Mouse (Mus musculus) embryonic facial prominence, embryonic 15.5 days (tissue): ENCODE results near the gene Prss36. TPM values are rescaled to one million over a fixed set of nuclear protein-coding genes. Genes with fewer than 3 reads are reported as not detected.
"Not testable (repeated sequence)": the region's sequence is repeated elsewhere in the genome, so short reads cannot be mapped to it uniquely, and the experiment has no call there.

Experiments
- ATAC-seq: fragments of 200-750 bp; cut with Nextera tagmentation; 2 replicates; pipeline ENCODE4 v1.8.0; 2017; ENCODE audit warnings: low read depth, moderate TSS enrichment; ENCODE audit not compliant: insufficient number of reproducible peaks, low FRiP score, low TSS enrichment
- H3K27ac ChIP-seq: fragments of 300-500 bp; sonication (generic); replicated peaks from 2 replicates; pipeline ENCODE4 v1.5.1; 2015; ENCODE audit warnings: mild to moderate bottlenecking, inconsistent platforms
- H3K27me3 ChIP-seq: fragments of 300-500 bp; sonication (generic); 2 replicates; pipeline ENCODE4 v1.6.1; 2015; ENCODE audit warnings: inconsistent platforms
- H3K36me3 ChIP-seq: fragments of 300-500 bp; sonication (generic); 2 replicates; pipeline ENCODE4 v1.6.1; 2015; ENCODE audit warnings: mild to moderate bottlenecking, inconsistent platforms
- H3K4me1 ChIP-seq: fragments of 300-500 bp; sonication (generic); 2 replicates; pipeline ENCODE4 v1.6.1; 2015; ENCODE audit warnings: inconsistent platforms
- H3K4me2 ChIP-seq: fragments of 300-500 bp; sonication (generic); replicated peaks from 2 replicates; pipeline ENCODE4 v1.6.1; 2015; ENCODE audit warnings: mild to moderate bottlenecking, inconsistent platforms
- H3K4me3 ChIP-seq: fragments of 300-500 bp; sonication (generic); replicated peaks from 2 replicates; pipeline ENCODE4 v1.5.1; 2015; ENCODE audit warnings: mild to moderate bottlenecking, inconsistent platforms
- H3K9ac ChIP-seq: fragments of 300-500 bp; sonication (generic); 2 replicates; pipeline ENCODE4 v1.6.1; 2015; ENCODE audit warnings: inconsistent platforms
- H3K9me3 ChIP-seq: fragments of 300-500 bp; sonication (generic); replicated peaks from 2 replicates; pipeline ENCODE4 v1.6.1; 2016; ENCODE audit warnings: inconsistent platforms
- WGBS: fragments of 180-500 bp; shearing (Covaris S2); methylation state at CpG from one replicate; pipeline ENCODE4 v1.1.7; 2015; 5-methylcytosine and 5-hydroxymethylcytosine counted together
- polyA plus RNA-seq: library from polyadenylated mRNA; unstranded; fragments of >200 nt; fragmentation: Nextera tagmentation; extraction: Ambion mirVana; gene quantifications from 2 replicates; pipeline ENCODE4 v1.2.1, GENCODE M21; 2015

Prss36 gene
- polyA plus RNA-seq, 1 experiment from 2014 or later: 12.1 TPM

GRCm38 (mm10) chr7:127901772-127902171 is 44.8 kb downstream of the Prss36 start:
- Histone ChIP-seq H3K27ac (no peak overlapping the region), H3K9ac (no peak overlapping the region), H3K4me2 (no peak overlapping the region), H3K36me3 (peaks cover 19% of the 10 kb centered on the region), H3K9me3 (no peaks in the 10 kb centered on the region), H3K4me3 (no peak overlapping the region), H3K4me1 (peaks cover 13% of the 10 kb centered on the region), H3K27me3 (no peaks in the 10 kb centered on the region)
- 82% methylated on average over 2 of the region's 2 CpGs for WGBS
- ATAC-seq: no peak

DNA sequence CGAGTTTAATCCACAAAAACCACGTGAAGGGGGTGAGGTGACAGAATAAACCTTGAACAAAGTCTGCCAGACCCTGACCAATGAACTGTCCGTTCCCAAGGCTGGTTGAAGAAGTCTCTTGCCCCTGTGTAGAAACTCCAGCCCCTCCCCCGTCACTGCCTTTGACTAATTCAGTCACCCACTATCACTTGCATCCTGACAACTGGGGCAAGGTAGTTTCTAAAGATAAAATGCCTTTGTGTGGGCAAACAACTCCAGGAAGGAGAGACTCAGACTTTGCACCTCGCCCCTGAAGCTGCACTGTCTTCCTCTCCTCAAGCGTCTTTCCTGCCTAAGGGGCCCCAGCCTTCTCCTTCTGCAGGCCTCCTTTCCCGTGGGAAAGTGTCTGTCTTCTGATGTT is 46.5 kb downstream of the Prss36 start:
- no peaks in the 10 kb centered on the region for H3K9me3 ChIP-seq
- 0 out of 2 replicates have a peak, but pooled peaks cover 2% of the 10 kb centered on the region for H3K36me3 ChIP-seq
- H3K4me3 ChIP-seq: no peak overlapping the region
- no peak overlapping the region for H3K9ac ChIP-seq
- no peak overlapping the region for H3K27ac ChIP-seq
- no peak overlapping the region for H3K4me2 ChIP-seq
- no peaks in the 10 kb centered on the region for H3K27me3 ChIP-seq
- H3K4me1 ChIP-seq: peaks cover 10% of the 10 kb centered on the region
- 35% methylated on average over 7 of the region's 7 CpGs for WGBS
- ATAC-seq: no peak

DNA sequence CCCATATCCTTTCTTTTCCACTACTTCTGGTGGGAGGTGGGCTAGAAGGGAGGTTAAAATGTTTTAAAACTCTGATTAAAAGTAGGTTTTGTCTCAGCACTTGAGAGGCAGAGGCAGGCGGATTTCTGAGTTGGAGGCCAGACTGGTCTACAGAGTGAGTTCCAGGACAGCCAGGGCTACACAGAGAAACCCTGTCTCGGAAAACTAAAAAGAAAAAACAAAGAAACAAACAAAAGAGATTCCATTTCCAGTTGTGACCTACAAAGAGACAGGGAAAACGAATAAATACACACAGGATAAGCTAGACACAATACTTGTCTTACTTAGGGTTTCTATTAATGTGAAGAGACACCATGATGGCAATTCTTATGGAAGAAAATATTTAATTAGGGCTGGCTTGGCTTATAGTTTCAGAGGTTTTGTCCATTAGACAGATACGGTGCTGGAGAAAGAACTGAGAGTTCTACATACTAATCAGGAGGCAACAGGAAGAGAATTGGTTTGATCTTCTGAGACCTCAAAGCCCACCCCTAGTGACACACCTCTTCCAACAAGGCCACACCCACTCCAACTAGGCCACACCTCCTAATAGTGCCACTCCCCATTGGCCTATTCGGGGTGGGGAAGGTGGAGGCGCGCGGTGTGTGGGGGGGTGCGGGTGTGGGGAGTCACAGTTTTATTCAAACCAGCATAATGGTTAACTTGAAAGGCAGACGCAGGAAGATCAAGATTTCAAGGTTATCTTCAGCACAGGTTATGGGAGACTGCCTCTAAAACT is 48.2 kb downstream of the Prss36 start:
- Histone ChIP-seq H3K27ac (no peak overlapping the region), H3K4me3 (no peak overlapping the region), H3K36me3 (peaks cover 1% of the 10 kb centered on the region; the same call in 1 of the 2 replicates), H3K4me2 (no peak overlapping the region), H3K4me1 (peaks cover 14% of the 10 kb centered on the region), H3K27me3 (no peaks in the 10 kb centered on the region), H3K9ac (no peak overlapping the region), H3K9me3 (no peaks in the 10 kb centered on the region)
- no peak for ATAC-seq
- WGBS: 32% methylated on average over 10 of the region's 10 CpGs

GRCm38 (mm10) chr7:127897542-127897941 is 49.0 kb downstream of the Prss36 start:
- Histone ChIP-seq H3K27ac (no peak overlapping the region), H3K27me3 (no peaks in the 10 kb centered on the region), H3K9me3 (no peaks in the 10 kb centered on the region), H3K9ac (no peak overlapping the region), H3K4me3 (no peak overlapping the region), H3K4me2 (no peak overlapping the region), H3K4me1 (peaks cover 14% of the 10 kb centered on the region), H3K36me3 (peaks cover 8% of the 10 kb centered on the region; the same call in 1 of the 2 replicates)
- whole genome bisulfite sequencing: 85% methylated on average over 7 of the region's 7 CpGs
- no peak for ATAC-seq

DNA sequence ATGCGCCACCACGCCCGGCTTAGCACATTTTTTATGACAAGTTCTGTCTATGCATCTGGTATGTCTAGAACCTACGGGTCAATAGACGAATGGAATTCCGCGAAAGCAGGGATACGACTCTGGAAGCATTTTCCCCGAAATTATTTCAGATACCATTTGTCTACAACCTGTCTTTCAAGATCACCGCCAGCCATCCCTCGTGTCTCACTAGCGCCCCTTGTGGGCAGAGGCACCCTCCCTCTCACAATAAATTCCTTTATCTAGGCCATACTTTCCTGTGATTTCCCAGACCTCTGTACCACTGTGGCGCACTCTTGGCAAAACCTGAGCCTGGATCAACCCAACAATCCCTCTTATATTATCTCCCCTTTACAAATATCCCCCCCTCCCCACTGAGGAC is 50.1 kb downstream of the Prss36 start:
- no peak overlapping the region for H3K4me3 ChIP-seq
- peaks cover 14% of the 10 kb centered on the region for H3K4me1 ChIP-seq
- ATAC-seq: no peak
- H3K9ac ChIP-seq: no peak overlapping the region
- H3K9me3 ChIP-seq: no peaks in the 10 kb centered on the region
- peaks cover 8% of the 10 kb centered on the region; the same call in 1 of the 2 replicates for H3K36me3 ChIP-seq
- H3K27me3 ChIP-seq: no peaks in the 10 kb centered on the region
- no peak overlapping the region for H3K27ac ChIP-seq
- H3K4me2 ChIP-seq: no peak overlapping the region
- WGBS: 59% methylated on average over 13 of the region's 13 CpGs

DNA sequence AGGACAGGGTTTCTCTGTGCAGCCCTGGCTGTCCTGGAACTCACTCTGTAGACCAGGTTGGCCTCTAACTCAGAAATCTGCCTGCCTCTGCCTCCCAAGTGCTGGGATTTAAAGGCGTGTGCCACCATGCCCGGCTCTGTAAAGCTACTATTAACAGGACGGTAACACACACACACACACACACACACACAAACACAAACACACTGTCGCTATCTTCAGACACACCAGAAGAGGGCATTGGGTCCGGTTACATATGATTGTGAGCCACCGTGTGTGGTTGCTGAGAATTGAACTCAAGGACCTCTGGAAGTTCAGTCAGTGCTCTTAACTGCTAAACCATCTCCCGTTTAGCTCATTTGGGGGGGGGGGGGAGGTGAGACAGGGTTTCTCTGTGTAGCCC is 50.6 kb downstream of the Prss36 start:
- not testable (repeated sequence) for H3K9me3 ChIP-seq, H3K9ac ChIP-seq, H3K27me3 ChIP-seq, H3K36me3 ChIP-seq
- peak overlapping the region; percentile 69 for H3K4me3 ChIP-seq
- 64% methylated on average over 7 of the region's 7 CpGs for WGBS
- peak; percentile 21; the same call in 1 of the 2 replicates for ATAC-seq
- H3K4me2 ChIP-seq: peak overlapping the region; percentile 77
- H3K27ac ChIP-seq: peak overlapping the region; percentile 85; the same call in 1 of the 2 replicates
- H3K4me1 ChIP-seq: peaks cover 14% of the 10 kb centered on the region

DNA sequence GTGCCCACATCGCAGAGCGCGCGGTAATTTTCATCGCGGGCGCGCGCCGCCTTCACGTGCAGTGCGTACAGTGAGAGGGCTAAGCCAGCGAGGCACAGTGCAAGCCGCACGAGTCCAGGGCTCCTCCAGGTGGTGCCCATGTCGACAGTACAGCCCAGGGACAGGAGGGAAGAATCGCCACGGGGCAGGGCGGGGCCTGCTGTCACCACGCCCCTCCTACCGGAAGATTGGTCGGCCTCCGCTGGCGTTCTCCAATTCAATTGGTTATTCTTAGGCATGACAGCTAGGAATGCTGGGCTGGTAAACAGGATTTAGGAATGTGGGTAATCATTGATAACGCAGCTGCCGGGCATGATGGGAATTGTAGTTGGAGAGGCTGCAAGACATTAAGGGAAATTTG is 51.1 kb downstream of the Prss36 start, which contains the start of the genes Gm21974 and Vkorc1:
TSS of gene Gm21974 (minus strand) at position 13 of the 400 bp plus-strand sequence.
TSS of gene Vkorc1 (minus strand) at position 176 of the 400 bp plus-strand sequence.
- Histone ChIP-seq H3K9me3 (no peaks in the 10 kb centered on the region), H3K4me1 (peaks cover 14% of the 10 kb centered on the region), H3K27ac (peak within 1 kb of the TSS; percentile 85), H3K9ac (peak within 1 kb of the TSS; percentile 63), H3K4me2 (peak within 1 kb of the TSS; percentile 77), H3K27me3 (no peaks in the 10 kb centered on the region), H3K36me3 (peaks cover 8% of the 10 kb centered on the region; the same call in 1 of the 2 replicates), H3K4me3 (peak within 1 kb of the TSS; percentile 69)
- WGBS: under 1% methylated on average over 26 of the region's 26 CpGs
- ATAC-seq: peak; percentile 94

- H3K9ac ChIP-seq: peak overlapping the region; percentile 63
- H3K4me2 ChIP-seq: peak overlapping the region; percentile 77
- no peak for ATAC-seq
- peaks cover 14% of the 10 kb centered on the region for H3K4me1 ChIP-seq
- WGBS: 64% methylated on average over 5 of the region's 5 CpGs
- peak overlapping the region; percentile 69 for H3K4me3 ChIP-seq
- peak overlapping the region; percentile 85; the same call in 1 of the 2 replicates for H3K27ac ChIP-seq
- no peaks in the 10 kb centered on the region for H3K27me3 ChIP-seq
- peaks cover 15% of the 10 kb centered on the region; the same call in 1 of the 2 replicates for H3K36me3 ChIP-seq
- no peaks in the 10 kb centered on the region for H3K9me3 ChIP-seq
These were observed 52.0 kb downstream of the Prss36 start for GRCm38 (mm10) chr7:127894480-127894879.

- Histone ChIP-seq H3K9me3 (no peaks in the 10 kb centered on the region), H3K4me2 (no peak within 1 kb of the TSS), H3K27ac (0 out of 2 replicates have a peak within 1 kb of the TSS, but pooled peaks have one; percentile 17), H3K27me3 (no peaks in the 10 kb centered on the region), H3K9ac (no peak within 1 kb of the TSS), H3K4me3 (no peak within 1 kb of the TSS), H3K36me3 (peaks cover 51% of the 10 kb centered on the region), H3K4me1 (peaks cover 21% of the 10 kb centered on the region)
- WGBS: 25% methylated on average over 4 of the region's 4 CpGs
- no peak for ATAC-seq
These were observed 55.7 kb downstream of the Prss36 start, which contains the start of gene Prss53 for GRCm38 (mm10) chr7:127890798-127891197. TSS of gene Prss53 (minus strand) at chr7:127890970.

GRCm38 (mm10) chr7:127888821-127889220 is 57.7 kb downstream of the Prss36 start:
- no peak overlapping the region for H3K4me2 ChIP-seq
- H3K27me3 ChIP-seq: no peaks in the 10 kb centered on the region
- H3K4me1 ChIP-seq: peaks cover 23% of the 10 kb centered on the region
- no peak overlapping the region for H3K4me3 ChIP-seq
- H3K27ac ChIP-seq: no peak overlapping the region
- H3K36me3 ChIP-seq: peaks cover 69% of the 10 kb centered on the region
- ATAC-seq: no peak
- 74% methylated on average over 3 of the region's 3 CpGs for WGBS
- H3K9me3 ChIP-seq: no peaks in the 10 kb centered on the region
- no peak overlapping the region for H3K9ac ChIP-seq

DNA sequence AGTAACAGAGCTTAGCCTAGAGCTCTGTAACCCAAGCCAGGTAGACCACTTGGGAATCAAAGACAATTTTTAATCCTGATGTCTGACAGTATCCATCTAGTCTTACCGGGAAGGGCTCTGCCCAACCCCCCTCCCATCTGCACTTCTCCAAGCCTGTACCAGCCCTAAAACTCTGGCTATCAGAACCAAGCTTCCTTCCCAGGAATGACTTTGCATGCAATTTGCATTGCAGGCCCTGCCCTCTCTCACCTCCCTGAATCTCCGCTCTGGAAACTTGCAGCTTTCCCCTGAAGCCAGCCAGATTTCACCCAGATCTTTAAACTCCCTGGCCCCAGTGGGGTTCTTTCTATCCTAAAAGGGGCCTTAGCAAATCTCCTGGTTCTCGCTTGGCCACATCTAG is 58.7 kb downstream of the Prss36 start:
- Histone ChIP-seq H3K4me2 (no peak overlapping the region), H3K36me3 (peaks cover 72% of the 10 kb centered on the region), H3K9me3 (no peaks in the 10 kb centered on the region), H3K4me3 (no peak overlapping the region), H3K27ac (no peak overlapping the region), H3K9ac (no peak overlapping the region), H3K4me1 (peaks cover 31% of the 10 kb centered on the region), H3K27me3 (no peaks in the 10 kb centered on the region)
- no peak for ATAC-seq
- 71% methylated on average over 3 of the region's 3 CpGs for WGBS
